Mouse (Mus musculus) testis, adult 2 months (tissue): Measurements from ENCODE around the gene Mbnl1. TPM values are rescaled to one million over a fixed set of nuclear protein-coding genes. Genes with fewer than 3 reads are reported as not detected.

ENCODE experiments used
- H3K27ac ChIP-seq: fragments of 200-500 bp; 2 replicates; pipeline ENCODE4 v1.5.1; 2012; ENCODE audit warnings: low read depth, low read length; ENCODE audit not compliant: control insufficient read depth, insufficient read depth
- H3K27me3 ChIP-seq: fragments of 200-500 bp; 2 replicates; pipeline ENCODE4 v1.6.1; 2012; ENCODE audit warnings: mild to moderate bottlenecking, low read length, moderate library complexity; ENCODE audit not compliant: control insufficient read depth, insufficient read depth
- H3K36me3 ChIP-seq: fragments of 200-500 bp; 2 replicates; pipeline ENCODE4 v1.6.1; 2012; ENCODE audit warnings: mild to moderate bottlenecking, low read length; ENCODE audit not compliant: control insufficient read depth, insufficient read depth
- H3K4me1 ChIP-seq: fragments of 200-500 bp; 2 replicates; pipeline ENCODE4 v1.6.1; 2012; ENCODE audit warnings: low read length; ENCODE audit not compliant: control insufficient read depth, insufficient read depth
- H3K4me3 ChIP-seq: fragments of 200-500 bp; 2 replicates; pipeline ENCODE4 v1.5.1; 2012; ENCODE audit warnings: low read depth, mild to moderate bottlenecking, low read length, moderate library complexity, mixed read lengths; ENCODE audit not compliant: control insufficient read depth
- CTCF ChIP-seq: fragments of 200-500 bp; IDR thresholded peaks from 2 replicates; pipeline ENCODE4 v1.5.1; 2012; ENCODE audit warnings: low read depth, mild to moderate bottlenecking, inconsistent platforms, low read length, moderate library complexity; ENCODE audit not compliant: control insufficient read depth, insufficient read depth, insufficient replicate concordance
- POLR2A ChIP-seq: fragments of 200-500 bp; IDR thresholded peaks from 2 replicates; pipeline ENCODE4 v1.6.1; 2012; ENCODE audit warnings: low read depth, mild to moderate bottlenecking, inconsistent platforms, low read length, moderate library complexity; ENCODE audit not compliant: control insufficient read depth
- polyA plus RNA-seq: library from polyadenylated mRNA; depleted of rRNA; stranded (reverse); fragments of >200 nt; gene quantifications from 2 replicates; pipeline ENCODE4 v1.2.3, GENCODE M21; 2012

Mbnl1 gene
- polyA plus RNA-seq, 1 experiment, result 13.2 TPM

DNA sequence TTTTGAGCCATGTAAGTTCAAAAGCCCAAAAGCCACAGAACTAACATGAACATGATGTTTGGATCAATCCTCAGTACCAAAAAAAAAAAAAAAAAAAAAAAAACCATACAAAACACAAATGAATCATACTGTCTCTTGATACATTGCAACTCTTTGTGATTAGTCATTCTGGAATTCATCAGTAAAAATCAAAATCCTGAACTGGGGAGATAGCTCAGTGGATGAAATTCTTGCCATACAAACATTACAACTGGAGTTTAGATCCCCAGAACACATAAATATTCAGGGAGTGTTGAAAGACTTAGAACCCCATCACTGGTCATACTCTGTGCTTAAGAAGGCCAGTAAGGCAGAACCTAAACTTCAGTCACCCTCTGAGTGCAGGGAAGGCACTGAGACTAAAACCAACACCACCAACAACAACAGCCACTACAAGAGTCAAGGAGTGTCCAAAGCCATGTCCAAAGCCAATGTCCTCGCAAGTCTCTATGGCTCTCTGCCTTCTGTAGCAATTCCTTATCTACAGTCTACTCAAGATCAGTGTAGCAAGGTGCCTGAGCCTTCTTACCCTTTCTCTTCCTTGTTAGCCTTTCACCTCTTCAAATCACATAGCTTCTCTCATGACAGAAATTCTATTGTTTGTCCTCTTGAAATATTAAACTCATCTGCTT, 160.3 kb downstream of the Mbnl1 start:
- H3K27ac ChIP-seq, result no peak overlapping the region
- H3K27me3 ChIP-seq, result no peaks in the 10 kb centered on the region
- no peaks in the 10 kb centered on the region for H3K36me3 ChIP-seq
- TF ChIP-seq CTCF (no peak), POLR2A (no peak)
- H3K4me3 ChIP-seq, result no peak overlapping the region
- no peaks in the 10 kb centered on the region for H3K4me1 ChIP-seq

DNA sequence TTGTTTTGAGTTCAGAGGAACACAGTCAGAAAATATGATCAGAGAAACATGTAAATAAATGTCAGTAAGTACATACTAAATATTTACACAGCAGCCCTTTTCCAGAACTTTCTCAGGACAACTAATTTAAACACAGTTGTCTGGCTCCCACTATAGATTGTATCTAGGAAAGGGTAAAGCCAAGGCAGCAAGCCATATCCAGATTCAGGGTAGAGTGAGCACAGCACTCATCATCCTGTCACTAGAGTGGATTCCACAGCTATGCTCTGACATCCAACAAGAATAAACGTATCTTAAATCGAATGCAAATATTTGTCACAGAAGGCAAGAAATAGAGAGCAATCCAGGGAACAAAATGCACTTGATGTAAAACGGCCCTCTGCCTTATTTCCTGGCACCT, 165.9 kb downstream of the Mbnl1 start:
- H3K36me3 ChIP-seq, result no peaks in the 10 kb centered on the region
- H3K27me3 ChIP-seq, result no peaks in the 10 kb centered on the region
- TF ChIP-seq POLR2A (no peak), CTCF (no peak)
- H3K4me1 ChIP-seq, result no peaks in the 10 kb centered on the region
- no peak overlapping the region for H3K27ac ChIP-seq
- no peak overlapping the region for H3K4me3 ChIP-seq

DNA sequence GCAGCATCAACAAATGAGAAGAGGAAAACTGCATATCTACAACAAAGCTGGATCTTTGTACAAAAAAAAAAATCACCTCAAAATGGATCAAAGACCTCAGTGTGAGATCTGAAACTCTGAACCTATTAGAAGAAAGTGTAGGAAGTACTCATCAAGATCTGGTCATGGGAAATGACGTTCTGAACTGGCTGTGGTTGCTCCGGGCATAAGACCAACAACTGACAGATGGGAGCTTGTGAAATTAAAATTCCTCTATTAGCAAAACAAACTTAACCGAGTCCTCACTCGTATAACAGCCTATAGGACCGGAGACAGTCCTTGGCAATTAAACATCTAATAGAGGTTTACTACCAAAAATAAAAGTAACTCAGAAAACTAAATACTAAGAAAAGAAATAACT, 166.5 kb downstream of the Mbnl1 start:
- H3K27me3 ChIP-seq, result no peaks in the 10 kb centered on the region

DNA sequence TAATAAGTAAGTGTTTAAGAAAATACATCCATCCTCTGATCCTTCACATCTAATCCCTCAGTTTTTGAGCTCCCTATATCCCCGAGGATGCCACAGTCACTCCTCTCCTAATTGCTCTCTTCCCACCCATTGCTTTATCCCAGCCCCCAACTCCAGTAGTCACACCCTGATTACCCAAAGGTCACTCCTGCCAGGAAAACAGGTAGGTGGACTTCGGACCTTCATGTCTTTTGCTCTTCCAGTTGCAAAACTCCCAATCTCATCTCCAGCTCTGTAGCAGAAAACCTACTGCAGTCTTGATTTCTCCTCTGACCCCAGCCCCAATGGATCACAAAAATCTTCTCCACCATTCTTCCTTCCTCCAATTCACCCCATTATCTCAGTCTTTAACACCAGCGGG, 169.6 kb downstream of the Mbnl1 start:
- no peak overlapping the region for H3K27ac ChIP-seq
- no peaks in the 10 kb centered on the region for H3K4me1 ChIP-seq
- no peaks in the 10 kb centered on the region for H3K36me3 ChIP-seq
- no peak overlapping the region for H3K4me3 ChIP-seq
- no peaks in the 10 kb centered on the region for H3K27me3 ChIP-seq
- TF ChIP-seq POLR2A (no peak), CTCF (no peak)

More for the DNA sequence above, 166.5 kb downstream of the Mbnl1 start:
- H3K4me1 ChIP-seq, result no peaks in the 10 kb centered on the region
- no peaks in the 10 kb centered on the region for H3K36me3 ChIP-seq
- no peak overlapping the region for H3K4me3 ChIP-seq
- H3K27ac ChIP-seq, result no peak overlapping the region
- TF ChIP-seq CTCF (no peak), POLR2A (no peak)

DNA sequence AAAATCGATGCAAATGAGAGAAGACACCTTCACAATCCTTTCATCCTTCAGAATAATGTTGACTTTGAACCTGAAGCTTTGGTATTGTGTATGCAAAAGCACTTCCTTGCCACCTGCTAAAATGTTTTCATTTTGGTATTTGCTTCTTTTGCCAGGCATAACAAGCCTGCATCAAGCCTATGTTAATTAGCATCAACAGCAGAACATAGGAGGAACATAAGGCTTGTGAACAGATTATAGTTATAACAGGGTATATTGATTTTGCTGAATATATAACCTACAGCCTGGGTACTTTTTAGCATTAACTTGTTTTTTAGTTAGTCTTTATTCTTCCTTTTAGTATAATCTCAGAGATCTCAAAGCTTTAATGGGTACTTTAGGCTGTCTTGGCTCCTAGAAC, 172.9 kb downstream of the Mbnl1 start:
- no peaks in the 10 kb centered on the region for H3K36me3 ChIP-seq
- no peak overlapping the region for H3K4me3 ChIP-seq
- TF ChIP-seq POLR2A (no peak), CTCF (no peak)
- no peaks in the 10 kb centered on the region for H3K4me1 ChIP-seq
- no peak overlapping the region for H3K27ac ChIP-seq
- no peaks in the 10 kb centered on the region for H3K27me3 ChIP-seq

DNA sequence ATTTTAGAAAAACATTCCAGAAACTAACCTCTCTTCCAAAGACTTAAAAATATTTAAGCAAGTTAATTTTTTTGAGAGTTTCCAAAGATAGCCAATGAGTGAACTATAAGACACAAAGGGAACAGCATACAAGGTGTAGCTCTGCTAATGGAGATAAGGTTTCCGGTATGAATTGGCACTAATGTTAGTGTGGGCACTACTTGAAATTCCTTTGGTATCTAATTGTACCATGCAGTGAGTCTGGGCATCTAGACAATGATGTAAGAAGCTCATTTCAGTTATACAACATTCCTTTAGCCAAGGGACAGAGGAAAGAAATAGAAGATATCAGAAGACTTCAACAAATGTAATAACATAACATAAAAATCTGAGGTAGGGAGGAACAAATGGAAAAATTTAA, 175.7 kb downstream of the Mbnl1 start:
- no peak overlapping the region for H3K27ac ChIP-seq
- H3K4me1 ChIP-seq, result no peaks in the 10 kb centered on the region
- no peaks in the 10 kb centered on the region for H3K36me3 ChIP-seq
- H3K4me3 ChIP-seq, result no peak overlapping the region
- no peak for TF ChIP-seq POLR2A
- no peak for TF ChIP-seq CTCF
- H3K27me3 ChIP-seq, result no peaks in the 10 kb centered on the region

DNA sequence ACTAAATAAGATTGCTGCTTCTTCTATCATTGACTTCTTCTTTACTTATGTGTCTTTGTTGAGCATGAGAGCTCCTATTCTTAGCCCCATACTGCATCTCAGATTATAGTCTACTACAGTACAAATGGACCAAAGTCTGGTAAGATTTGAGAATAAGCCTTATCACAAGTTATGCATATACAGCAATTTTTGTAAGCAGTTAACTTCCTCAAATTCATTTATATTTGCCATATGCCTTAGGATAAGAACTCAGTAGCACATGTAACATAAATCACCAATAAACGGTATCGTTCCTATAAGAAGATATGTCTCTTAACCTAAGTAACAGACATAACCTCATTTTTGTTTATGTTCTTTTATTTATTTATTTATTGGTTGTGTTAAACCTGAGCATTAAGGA, 188.1 kb downstream of the Mbnl1 start:
- no peaks in the 10 kb centered on the region for H3K4me1 ChIP-seq
- H3K27me3 ChIP-seq, result no peaks in the 10 kb centered on the region
- TF ChIP-seq CTCF, result no peak
- TF ChIP-seq POLR2A, result no peak
- H3K36me3 ChIP-seq, result no peaks in the 10 kb centered on the region
- H3K4me3 ChIP-seq, result no peak overlapping the region
- no peak overlapping the region for H3K27ac ChIP-seq
